Mouse (Mus musculus): ENCODE data around the gene Lrrc8d. TPM values are rescaled to one million over a fixed set of nuclear protein-coding genes. Genes with fewer than 3 reads are reported as not detected.

Lrrc8d gene
- polyA plus RNA-seq, 1 experiment from 2014 or later: 19.7 TPM

- WGBS: 47% methylated on average over 11 of the region's 11 CpGs
- H3K27ac ChIP-seq (ENCODE audit: low read length): no peak overlapping the region
- H3K36me3 ChIP-seq (ENCODE audit: control insufficient read depth, insufficient read depth, low read length): no peaks in the 10 kb centered on the region
Measured at GRCm38 (mm10) chr5:105745324-105745723, 45.6 kb downstream of the Lrrc8d start.

DNA sequence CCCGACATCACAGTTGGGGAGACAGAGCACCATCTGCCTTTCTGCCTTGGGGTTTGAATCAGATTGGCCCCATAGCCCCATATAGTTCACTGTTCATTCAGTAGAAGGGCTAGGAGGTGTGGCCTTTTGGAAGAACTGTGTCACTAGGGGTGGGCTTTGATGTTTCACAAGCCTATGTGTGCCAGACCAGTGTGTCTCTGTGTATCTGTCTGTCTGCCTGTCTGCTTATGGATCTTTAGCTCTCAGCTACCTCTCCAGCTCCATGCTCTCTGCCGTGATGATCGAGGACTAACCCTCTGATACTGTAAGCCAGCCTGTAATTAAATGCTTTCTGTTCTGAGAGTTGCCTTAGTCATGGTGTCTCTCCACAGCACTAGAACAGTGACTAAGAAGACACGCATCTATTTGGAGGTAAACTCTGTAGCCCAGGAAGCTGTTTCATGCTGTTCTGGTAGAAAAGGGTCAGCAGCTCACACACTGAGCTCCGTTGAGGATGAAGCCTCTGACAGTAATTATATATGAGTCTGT, 46.2 kb downstream of the Lrrc8d start:
- Histone ChIP-seq H3K27me3 (ENCODE audit: control insufficient read depth, insufficient read depth, low read depth, low read length) (no peaks in the 10 kb centered on the region), H3K36me3 (ENCODE audit: control insufficient read depth, insufficient read depth, low read length) (no peaks in the 10 kb centered on the region), H3K9me3 (ENCODE audit: control insufficient read depth, low read length) (no peaks in the 10 kb centered on the region), H3K4me3 (ENCODE audit: low read length) (no peak overlapping the region), H3K4me1 (replicated peaks; ENCODE audit: control insufficient read depth, insufficient read depth, low read length) (peaks cover 16% of the 10 kb centered on the region), H3K27ac (ENCODE audit: low read length) (no peak overlapping the region), H3K4me2 (ENCODE audit: low read depth, low read length) (no peak overlapping the region), H3K9ac (ENCODE audit: low read length) (no peak overlapping the region)
- no peak for ATAC-seq (ENCODE audit: low read depth)
- 83% methylated on average over 5 of the region's 5 CpGs for WGBS

More at GRCm38 (mm10) chr5:105745324-105745723, 45.6 kb downstream of the Lrrc8d start:
- Histone ChIP-seq H3K4me2 (ENCODE audit: low read depth, low read length) (no peak overlapping the region), H3K4me3 (ENCODE audit: low read length) (no peak overlapping the region), H3K27me3 (ENCODE audit: control insufficient read depth, insufficient read depth, low read depth, low read length) (no peaks in the 10 kb centered on the region), H3K9ac (ENCODE audit: low read length) (no peak overlapping the region), H3K4me1 (replicated peaks; ENCODE audit: control insufficient read depth, insufficient read depth, low read length) (peaks cover 16% of the 10 kb centered on the region), H3K9me3 (ENCODE audit: control insufficient read depth, low read length) (no peaks in the 10 kb centered on the region)
- no peak for ATAC-seq (ENCODE audit: low read depth)

- no peak overlapping the region for H3K4me3 ChIP-seq (ENCODE audit: low read length)
- no peak overlapping the region for H3K4me2 ChIP-seq (ENCODE audit: low read depth, low read length)
- no peak overlapping the region for H3K9ac ChIP-seq (ENCODE audit: low read length)
- no peaks in the 10 kb centered on the region for H3K9me3 ChIP-seq (ENCODE audit: control insufficient read depth, low read length)
- H3K4me1 ChIP-seq (replicated peaks; ENCODE audit: control insufficient read depth, insufficient read depth, low read length): peaks cover 3% of the 10 kb centered on the region; the same call in 1 of the 2 replicates
- no peak for ATAC-seq (ENCODE audit: low read depth)
- H3K27me3 ChIP-seq (ENCODE audit: control insufficient read depth, insufficient read depth, low read depth, low read length): no peaks in the 10 kb centered on the region
- H3K27ac ChIP-seq (ENCODE audit: low read length): no peak overlapping the region
- WGBS: 21% methylated on average over 7 of the region's 8 CpGs
- H3K36me3 ChIP-seq (ENCODE audit: control insufficient read depth, insufficient read depth, low read length): no peaks in the 10 kb centered on the region
Measured at GRCm38 (mm10) chr5:105754803-105755202, 55.0 kb downstream of the Lrrc8d start.

GRCm38 (mm10) chr5:105755491-105755890, 55.7 kb downstream of the Lrrc8d start:
- H3K27me3 ChIP-seq (ENCODE audit: control insufficient read depth, insufficient read depth, low read depth, low read length): no peaks in the 10 kb centered on the region
- no peak overlapping the region for H3K4me3 ChIP-seq (ENCODE audit: low read length)
- H3K9me3 ChIP-seq (ENCODE audit: control insufficient read depth, low read length): no peaks in the 10 kb centered on the region
- peaks cover 3% of the 10 kb centered on the region; the same call in 1 of the 2 replicates for H3K4me1 ChIP-seq (replicated peaks; ENCODE audit: control insufficient read depth, insufficient read depth, low read length)
- ATAC-seq (ENCODE audit: low read depth): no peak
- H3K9ac ChIP-seq (ENCODE audit: low read length): no peak overlapping the region
- H3K27ac ChIP-seq (ENCODE audit: low read length): no peak overlapping the region
- no peak overlapping the region for H3K4me2 ChIP-seq (ENCODE audit: low read depth, low read length)
- H3K36me3 ChIP-seq (ENCODE audit: control insufficient read depth, insufficient read depth, low read length): no peaks in the 10 kb centered on the region
- 57% methylated on average over 6 of the region's 6 CpGs for whole genome bisulfite sequencing

DNA sequence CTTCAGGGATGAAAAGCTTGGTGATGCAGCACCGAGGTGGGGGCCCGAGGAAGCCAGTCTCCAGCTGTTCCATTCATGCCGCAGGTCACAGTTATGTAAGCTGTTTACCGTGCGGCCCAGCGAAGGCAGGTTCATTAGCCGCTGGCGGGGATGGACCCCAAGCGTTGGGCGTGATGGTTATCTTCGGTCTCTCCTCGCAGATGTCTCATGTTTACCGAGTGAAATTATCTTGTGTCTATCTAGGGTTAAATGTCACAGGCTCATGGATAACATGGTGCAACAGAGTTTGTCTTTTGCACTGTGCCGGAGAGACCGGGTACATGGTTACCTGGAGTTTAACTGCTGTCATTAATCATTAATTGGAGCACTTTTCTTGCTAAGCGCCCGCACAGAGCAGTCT, 58.2 kb downstream of the Lrrc8d start:
- H3K36me3 ChIP-seq (ENCODE audit: control insufficient read depth, insufficient read depth, low read length): no peaks in the 10 kb centered on the region
- H3K4me2 ChIP-seq (ENCODE audit: low read depth, low read length): no peak overlapping the region
- no peak for ATAC-seq (ENCODE audit: low read depth)
- peaks cover 9% of the 10 kb centered on the region; the same call in 1 of the 2 replicates for H3K4me1 ChIP-seq (replicated peaks; ENCODE audit: control insufficient read depth, insufficient read depth, low read length)
- no peaks in the 10 kb centered on the region for H3K9me3 ChIP-seq (ENCODE audit: control insufficient read depth, low read length)
- no peak overlapping the region for H3K4me3 ChIP-seq (ENCODE audit: low read length)
- no peaks in the 10 kb centered on the region for H3K27me3 ChIP-seq (ENCODE audit: control insufficient read depth, insufficient read depth, low read depth, low read length)
- H3K9ac ChIP-seq (ENCODE audit: low read length): no peak overlapping the region
- no peak overlapping the region for H3K27ac ChIP-seq (ENCODE audit: low read length)
- 42% methylated on average over 17 of the region's 17 CpGs for WGBS

DNA sequence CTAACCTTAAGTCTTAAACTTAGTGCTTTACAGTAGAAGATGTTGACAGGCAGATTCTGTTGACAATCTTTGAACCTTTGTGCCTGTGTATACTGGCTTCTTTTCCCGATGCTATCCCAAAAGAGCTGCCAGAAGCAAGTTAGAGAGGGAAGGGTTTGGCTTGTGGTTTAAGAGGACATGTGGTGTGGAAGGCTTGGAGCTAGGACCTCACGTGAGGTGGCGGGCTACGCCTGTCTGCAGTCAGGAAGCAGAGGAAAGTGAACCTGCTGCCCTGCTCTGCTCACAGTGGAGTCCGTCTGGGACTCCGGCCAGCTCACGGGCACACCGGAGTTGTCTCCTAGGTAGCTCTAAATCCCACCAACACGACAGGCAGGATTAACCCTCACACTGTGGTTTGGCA, 59.1 kb downstream of the Lrrc8d start:
- H3K27me3 ChIP-seq (ENCODE audit: control insufficient read depth, insufficient read depth, low read depth, low read length): no peaks in the 10 kb centered on the region
- ATAC-seq (ENCODE audit: low read depth): peak; percentile 24; the same call in 1 of the 2 replicates
- no peak overlapping the region for H3K4me3 ChIP-seq (ENCODE audit: low read length)
- H3K4me1 ChIP-seq (replicated peaks; ENCODE audit: control insufficient read depth, insufficient read depth, low read length): peaks cover 9% of the 10 kb centered on the region; the same call in 1 of the 2 replicates
- no peaks in the 10 kb centered on the region for H3K36me3 ChIP-seq (ENCODE audit: control insufficient read depth, insufficient read depth, low read length)
- WGBS: 79% methylated on average over 9 of the region's 9 CpGs
- no peak overlapping the region for H3K4me2 ChIP-seq (ENCODE audit: low read depth, low read length)
- no peaks in the 10 kb centered on the region for H3K9me3 ChIP-seq (ENCODE audit: control insufficient read depth, low read length)
- no peak overlapping the region for H3K9ac ChIP-seq (ENCODE audit: low read length)
- no peak overlapping the region for H3K27ac ChIP-seq (ENCODE audit: low read length)

- Histone ChIP-seq H3K4me3 (ENCODE audit: low read length) (no peak overlapping the region), H3K9me3 (ENCODE audit: control insufficient read depth, low read length) (no peaks in the 10 kb centered on the region), H3K4me1 (replicated peaks; ENCODE audit: control insufficient read depth, insufficient read depth, low read length) (peaks cover 9% of the 10 kb centered on the region; the same call in 1 of the 2 replicates), H3K4me2 (ENCODE audit: low read depth, low read length) (no peak overlapping the region), H3K27ac (ENCODE audit: low read length) (no peak overlapping the region), H3K36me3 (ENCODE audit: control insufficient read depth, insufficient read depth, low read length) (no peaks in the 10 kb centered on the region), H3K9ac (ENCODE audit: low read length) (no peak overlapping the region), H3K27me3 (ENCODE audit: control insufficient read depth, insufficient read depth, low read depth, low read length) (no peaks in the 10 kb centered on the region)
- no peak for ATAC-seq (ENCODE audit: low read depth)
- 43% methylated on average over 11 of the region's 11 CpGs for WGBS
Measured at GRCm38 (mm10) chr5:105761848-105762482, 62.2 kb downstream of the Lrrc8d start.

GRCm38 (mm10) chr5:105764369-105764768, 64.6 kb downstream of the Lrrc8d start:
- no peak overlapping the region for H3K9ac ChIP-seq (ENCODE audit: low read length)
- WGBS: 91% methylated on average over 10 of the region's 10 CpGs
- H3K27me3 ChIP-seq (ENCODE audit: control insufficient read depth, insufficient read depth, low read depth, low read length): no peaks in the 10 kb centered on the region
- H3K9me3 ChIP-seq (ENCODE audit: control insufficient read depth, low read length): no peaks in the 10 kb centered on the region
- peaks cover 11% of the 10 kb centered on the region; the same call in 1 of the 2 replicates for H3K4me1 ChIP-seq (replicated peaks; ENCODE audit: control insufficient read depth, insufficient read depth, low read length)
- no peak overlapping the region for H3K27ac ChIP-seq (ENCODE audit: low read length)
- no peak overlapping the region for H3K4me3 ChIP-seq (ENCODE audit: low read length)
- H3K4me2 ChIP-seq (ENCODE audit: low read depth, low read length): no peak overlapping the region
- H3K36me3 ChIP-seq (ENCODE audit: control insufficient read depth, insufficient read depth, low read length): no peaks in the 10 kb centered on the region
- no peak for ATAC-seq (ENCODE audit: low read depth)

- H3K27ac ChIP-seq (ENCODE audit: low read length): no peak overlapping the region
- H3K9me3 ChIP-seq (ENCODE audit: control insufficient read depth, low read length): no peaks in the 10 kb centered on the region
- no peak overlapping the region for H3K4me3 ChIP-seq (ENCODE audit: low read length)
- no peak for ATAC-seq (ENCODE audit: low read depth)
- H3K27me3 ChIP-seq (ENCODE audit: control insufficient read depth, insufficient read depth, low read depth, low read length): no peaks in the 10 kb centered on the region
- WGBS: 80% methylated on average over 5 of the region's 5 CpGs
- no peak overlapping the region for H3K9ac ChIP-seq (ENCODE audit: low read length)
- no peak overlapping the region for H3K4me2 ChIP-seq (ENCODE audit: low read depth, low read length)
- H3K36me3 ChIP-seq (ENCODE audit: control insufficient read depth, insufficient read depth, low read length): no peaks in the 10 kb centered on the region
- H3K4me1 ChIP-seq (replicated peaks; ENCODE audit: control insufficient read depth, insufficient read depth, low read length): peaks cover 11% of the 10 kb centered on the region; the same call in 1 of the 2 replicates
Measured at GRCm38 (mm10) chr5:105765386-105765785, 65.6 kb downstream of the Lrrc8d start.
